Mouse (Mus musculus): Measurements from ENCODE around the gene Crebrf. TPM values are rescaled to one million over a fixed set of nuclear protein-coding genes. Genes with fewer than 3 reads are reported as not detected.

The Crebrf gene
- polyA plus RNA-seq, 1 experiment from 2014 or later, result 1.8 TPM

DNA sequence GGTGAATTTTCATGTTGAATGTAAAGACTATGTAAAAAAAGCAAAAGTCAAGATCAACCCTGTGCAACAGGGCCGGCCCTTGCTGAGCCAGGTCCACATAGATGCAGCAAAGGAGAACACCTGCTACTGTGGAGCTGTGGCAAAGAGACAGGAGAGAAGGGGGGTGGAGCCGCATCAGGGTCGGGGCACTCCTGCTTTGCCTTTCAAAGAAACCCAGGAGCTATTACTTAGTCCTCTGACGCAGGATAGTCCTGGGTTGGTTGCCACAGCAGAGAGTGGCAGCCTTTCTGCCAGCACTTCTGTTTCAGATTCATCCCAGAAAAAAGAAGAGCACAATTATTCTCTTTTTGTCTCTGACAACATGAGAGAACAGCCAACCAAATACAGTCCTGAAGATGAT, 27.1 kb downstream of the Crebrf start:
- 59% methylated on average over 4 of the region's 4 CpGs for WGBS
- no peaks in the 10 kb centered on the region for H3K9me3 ChIP-seq (ENCODE audit: control insufficient read depth, low read length)
- H3K9ac ChIP-seq (ENCODE audit: low read depth, low read length), result no peak overlapping the region
- no peaks in the 10 kb centered on the region for H3K27me3 ChIP-seq (replicated peaks; ENCODE audit: control insufficient read depth, insufficient read depth, low read length)
- DNase-seq (ENCODE audit: low spot score) (no peak), ATAC-seq (replicated peaks; ENCODE audit: low FRiP score) (no peak)
- H3K36me3 ChIP-seq (ENCODE audit: control insufficient read depth, insufficient read depth, low read length), result no peaks in the 10 kb centered on the region; the same call in 1 of the 2 replicates
- H3K27ac ChIP-seq (ENCODE audit: low read depth, low read length), result no peak overlapping the region
- no peaks in the 10 kb centered on the region for H3K4me1 ChIP-seq (replicated peaks; ENCODE audit: control insufficient read depth, insufficient read depth, low read length)
- no peak overlapping the region for H3K4me3 ChIP-seq (ENCODE audit: low read depth, low read length)
- no peak overlapping the region for H3K4me2 ChIP-seq

DNA sequence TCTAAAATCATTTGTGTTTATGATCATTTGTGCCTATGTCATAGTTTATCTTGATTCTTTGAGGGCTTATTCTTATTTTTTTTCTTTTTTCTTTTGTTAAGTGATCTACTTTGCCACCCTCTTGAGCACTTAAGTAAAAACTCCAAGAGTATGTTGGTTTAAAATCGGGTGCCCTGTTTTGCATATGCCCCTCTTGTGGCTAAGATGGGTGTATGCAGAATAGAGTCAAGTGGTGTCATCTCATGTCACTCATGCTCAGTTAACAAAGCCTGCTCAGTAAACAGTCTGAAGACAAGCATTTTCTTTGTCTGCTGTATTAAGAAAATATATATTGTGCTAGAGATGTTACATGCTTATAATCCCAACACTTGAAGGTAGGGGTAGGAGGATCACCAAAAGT, 27.8 kb downstream of the Crebrf start:
- H3K27me3 ChIP-seq (replicated peaks; ENCODE audit: control insufficient read depth, insufficient read depth, low read length), result no peaks in the 10 kb centered on the region
- no peak overlapping the region for H3K4me2 ChIP-seq
- no peaks in the 10 kb centered on the region for H3K4me1 ChIP-seq (replicated peaks; ENCODE audit: control insufficient read depth, insufficient read depth, low read length)
- WGBS, result 57% methylated on average over 1 of the region's 1 CpGs
- H3K36me3 ChIP-seq (ENCODE audit: control insufficient read depth, insufficient read depth, low read length), result no peaks in the 10 kb centered on the region; the same call in 1 of the 2 replicates
- ATAC-seq (replicated peaks; ENCODE audit: low FRiP score) (no peak), DNase-seq (ENCODE audit: low spot score) (no peak)
- H3K9me3 ChIP-seq (ENCODE audit: control insufficient read depth, low read length), result no peaks in the 10 kb centered on the region
- H3K9ac ChIP-seq (ENCODE audit: low read depth, low read length), result no peak overlapping the region
- H3K27ac ChIP-seq (ENCODE audit: low read depth, low read length), result no peak overlapping the region
- H3K4me3 ChIP-seq (ENCODE audit: low read depth, low read length), result no peak overlapping the region

DNA sequence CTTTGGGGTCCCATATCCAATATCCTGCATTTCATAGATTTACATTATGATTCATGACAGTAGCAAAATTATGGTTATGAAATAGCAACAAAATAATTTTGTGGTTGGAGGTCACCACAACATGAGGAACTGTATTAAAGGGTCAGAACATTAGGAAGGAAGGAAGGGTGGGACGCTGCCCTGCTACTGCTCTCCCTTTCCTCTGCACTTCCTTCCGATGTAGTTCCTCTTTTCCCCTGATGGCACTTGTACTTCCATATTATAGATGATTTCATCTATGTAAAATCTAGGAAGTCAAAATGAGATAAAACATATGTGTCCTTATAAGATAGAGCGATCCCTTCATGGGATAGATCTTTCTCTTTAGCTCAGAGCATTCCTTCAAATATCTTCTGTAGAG, 34.5 kb downstream of the Crebrf start:
- no peaks in the 10 kb centered on the region for H3K36me3 ChIP-seq (ENCODE audit: control insufficient read depth, insufficient read depth, low read length)
- no peak overlapping the region for H3K27ac ChIP-seq (ENCODE audit: low read depth, low read length)
- no peaks in the 10 kb centered on the region for H3K9me3 ChIP-seq (ENCODE audit: control insufficient read depth, low read length)
- H3K9ac ChIP-seq (ENCODE audit: low read depth, low read length), result no peak overlapping the region
- DNase-seq (ENCODE audit: low spot score) (no peak), ATAC-seq (replicated peaks; ENCODE audit: low FRiP score) (no peak)
- no peak overlapping the region for H3K4me2 ChIP-seq
- no peak overlapping the region for H3K4me3 ChIP-seq (ENCODE audit: low read depth, low read length)
- WGBS, result 63% methylated on average over 3 of the region's 3 CpGs
- H3K4me1 ChIP-seq (replicated peaks; ENCODE audit: control insufficient read depth, insufficient read depth, low read length), result no peaks in the 10 kb centered on the region
- H3K27me3 ChIP-seq (replicated peaks; ENCODE audit: control insufficient read depth, insufficient read depth, low read length), result no peaks in the 10 kb centered on the region

DNA sequence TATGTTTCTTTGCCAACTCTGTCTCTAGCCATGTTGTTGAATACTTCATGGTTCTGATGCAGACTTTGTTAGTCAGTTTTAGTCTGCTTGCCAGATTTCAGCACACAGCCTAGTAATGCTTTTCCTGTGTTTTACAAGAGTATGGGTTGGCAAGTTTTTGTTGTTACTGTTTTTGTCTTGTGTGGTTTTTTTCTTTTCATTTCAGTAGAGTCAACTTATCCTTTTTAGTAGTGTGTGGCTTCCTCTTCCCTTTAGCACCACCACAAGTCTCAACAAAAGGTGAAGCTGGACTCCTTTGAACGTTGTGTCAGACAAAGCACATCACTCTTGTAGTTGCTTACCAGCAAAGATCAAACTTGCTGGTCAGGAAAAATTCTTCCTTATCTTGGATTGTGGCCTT, 36.8 kb downstream of the Crebrf start:
- no peak for ATAC-seq (replicated peaks; ENCODE audit: low FRiP score)
- no peak for DNase-seq (ENCODE audit: low spot score)

DNA sequence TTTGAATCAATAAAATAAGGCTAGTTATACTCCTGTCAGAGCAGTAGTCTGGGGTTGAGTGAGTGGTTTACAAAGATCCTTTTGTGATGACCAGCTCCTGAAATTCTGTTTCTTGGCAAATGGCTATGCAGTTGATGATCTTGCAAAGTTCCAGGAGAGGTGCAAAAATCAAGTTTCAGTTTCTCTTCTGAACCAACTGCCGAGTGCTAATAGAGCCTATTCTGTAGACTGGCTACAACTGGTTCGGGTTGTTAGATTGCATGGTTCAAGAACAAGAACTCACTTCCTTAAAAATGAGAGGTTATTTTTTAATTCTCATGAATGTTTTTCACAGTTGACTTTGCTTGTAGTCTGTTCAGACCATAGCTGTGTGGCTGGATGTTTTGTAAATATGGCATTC, 38.0 kb downstream of the Crebrf start:
- Histone ChIP-seq H3K27me3 (replicated peaks; ENCODE audit: control insufficient read depth, insufficient read depth, low read length) (no peaks in the 10 kb centered on the region), H3K4me2 (no peak overlapping the region), H3K9me3 (ENCODE audit: control insufficient read depth, low read length) (no peaks in the 10 kb centered on the region), H3K27ac (ENCODE audit: low read depth, low read length) (no peak overlapping the region), H3K4me3 (ENCODE audit: low read depth, low read length) (no peak overlapping the region), H3K4me1 (replicated peaks; ENCODE audit: control insufficient read depth, insufficient read depth, low read length) (no peaks in the 10 kb centered on the region), H3K9ac (ENCODE audit: low read depth, low read length) (no peak overlapping the region), H3K36me3 (ENCODE audit: control insufficient read depth, insufficient read depth, low read length) (no peaks in the 10 kb centered on the region)
- ATAC-seq (replicated peaks; ENCODE audit: low FRiP score) (no peak), DNase-seq (ENCODE audit: low spot score) (no peak)
- WGBS, result 71% methylated on average over 2 of the region's 2 CpGs

More for the DNA sequence above, 36.8 kb downstream of the Crebrf start:
- H3K9ac ChIP-seq (ENCODE audit: low read depth, low read length), result no peak overlapping the region
- H3K4me3 ChIP-seq (ENCODE audit: low read depth, low read length), result no peak overlapping the region
- H3K4me1 ChIP-seq (replicated peaks; ENCODE audit: control insufficient read depth, insufficient read depth, low read length), result no peaks in the 10 kb centered on the region
- no peak overlapping the region for H3K4me2 ChIP-seq
- no peaks in the 10 kb centered on the region for H3K36me3 ChIP-seq (ENCODE audit: control insufficient read depth, insufficient read depth, low read length)
- H3K27me3 ChIP-seq (replicated peaks; ENCODE audit: control insufficient read depth, insufficient read depth, low read length), result no peaks in the 10 kb centered on the region
- no peaks in the 10 kb centered on the region for H3K9me3 ChIP-seq (ENCODE audit: control insufficient read depth, low read length)
- WGBS, result 45% methylated on average over 1 of the region's 1 CpGs
- no peak overlapping the region for H3K27ac ChIP-seq (ENCODE audit: low read depth, low read length)

DNA sequence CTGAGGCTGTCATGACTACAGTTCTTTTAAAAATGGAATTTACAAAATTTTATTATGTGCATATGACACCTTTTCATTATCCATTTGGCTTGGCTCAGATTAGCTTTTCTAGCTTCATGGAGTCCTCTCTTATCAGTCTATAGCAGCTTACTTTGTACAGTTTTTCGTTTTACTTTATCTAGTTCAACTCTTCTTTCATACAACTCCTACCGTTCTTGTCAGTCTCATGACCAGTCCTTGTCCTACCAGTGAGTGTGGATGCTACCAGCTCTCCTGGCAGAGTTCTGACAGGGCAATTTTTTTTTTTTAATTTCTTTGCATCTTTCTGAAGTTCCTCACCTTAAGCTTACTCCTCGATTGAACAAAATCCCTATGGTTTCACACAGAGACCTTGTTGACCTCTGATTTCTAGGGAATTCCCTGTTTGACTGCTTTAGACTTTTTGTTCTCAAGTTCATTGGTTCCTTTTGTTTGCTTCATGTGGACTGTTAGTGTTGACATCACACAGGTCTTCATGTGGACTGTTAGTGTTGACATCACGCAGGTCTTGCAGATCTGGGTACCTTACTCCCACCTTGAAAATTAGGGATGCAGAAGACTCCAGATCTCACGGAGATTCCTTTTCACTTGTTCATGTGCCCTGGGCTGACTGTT, 51.8 kb downstream of the Crebrf start:
- DNase-seq (ENCODE audit: low spot score) (no peak), ATAC-seq (replicated peaks; ENCODE audit: low FRiP score) (peak; percentile 97)
- Histone ChIP-seq H3K4me2 (peak overlapping the region; percentile 28; the same call in 1 of the 2 replicates), H3K9me3 (ENCODE audit: control insufficient read depth, low read length) (no peaks in the 10 kb centered on the region), H3K36me3 (ENCODE audit: control insufficient read depth, insufficient read depth, low read length) (no peaks in the 10 kb centered on the region), H3K27ac (ENCODE audit: low read depth, low read length) (peak overlapping the region; percentile 68), H3K9ac (ENCODE audit: low read depth, low read length) (no peak overlapping the region), H3K27me3 (replicated peaks; ENCODE audit: control insufficient read depth, insufficient read depth, low read length) (no peaks in the 10 kb centered on the region), H3K4me1 (replicated peaks; ENCODE audit: control insufficient read depth, insufficient read depth, low read length) (peaks cover 7% of the 10 kb centered on the region; the same call in 1 of the 2 replicates), H3K4me3 (ENCODE audit: low read depth, low read length) (no peak overlapping the region)
- 61% methylated on average over 5 of the region's 5 CpGs for WGBS

DNA sequence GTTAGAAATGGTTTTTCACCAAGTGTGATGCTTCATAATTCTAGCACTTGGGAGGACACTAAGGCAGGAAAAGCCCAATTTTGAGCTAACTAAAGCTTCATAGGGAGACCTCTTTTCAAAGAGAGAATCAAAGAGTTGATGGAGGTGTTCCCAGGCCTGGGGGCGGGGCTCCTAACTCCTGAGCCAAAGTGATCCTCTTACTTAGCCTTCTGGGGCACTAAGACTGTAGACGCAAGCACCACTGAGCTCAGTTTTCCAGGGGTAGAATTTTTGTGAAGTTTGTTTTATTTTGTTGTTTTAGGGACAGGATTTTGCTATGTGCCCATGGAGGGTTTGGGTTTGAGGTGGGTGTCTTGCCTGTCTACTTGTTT, 52.3 kb downstream of the Crebrf start:
- no peak overlapping the region for H3K4me3 ChIP-seq (ENCODE audit: low read depth, low read length)
- H3K9me3 ChIP-seq (ENCODE audit: control insufficient read depth, low read length), result no peaks in the 10 kb centered on the region
- WGBS, result 83% methylated on average over 2 of the region's 2 CpGs
- DNase-seq (ENCODE audit: low spot score), result no peak
- no peak for ATAC-seq (replicated peaks; ENCODE audit: low FRiP score)
- peak overlapping the region; percentile 28; the same call in 1 of the 2 replicates for H3K4me2 ChIP-seq
- H3K27me3 ChIP-seq (replicated peaks; ENCODE audit: control insufficient read depth, insufficient read depth, low read length), result no peaks in the 10 kb centered on the region
- peaks cover 7% of the 10 kb centered on the region; the same call in 1 of the 2 replicates for H3K4me1 ChIP-seq (replicated peaks; ENCODE audit: control insufficient read depth, insufficient read depth, low read length)
- no peak overlapping the region for H3K9ac ChIP-seq (ENCODE audit: low read depth, low read length)
- no peaks in the 10 kb centered on the region for H3K36me3 ChIP-seq (ENCODE audit: control insufficient read depth, insufficient read depth, low read length)
- peak overlapping the region; percentile 68 for H3K27ac ChIP-seq (ENCODE audit: low read depth, low read length)

DNA sequence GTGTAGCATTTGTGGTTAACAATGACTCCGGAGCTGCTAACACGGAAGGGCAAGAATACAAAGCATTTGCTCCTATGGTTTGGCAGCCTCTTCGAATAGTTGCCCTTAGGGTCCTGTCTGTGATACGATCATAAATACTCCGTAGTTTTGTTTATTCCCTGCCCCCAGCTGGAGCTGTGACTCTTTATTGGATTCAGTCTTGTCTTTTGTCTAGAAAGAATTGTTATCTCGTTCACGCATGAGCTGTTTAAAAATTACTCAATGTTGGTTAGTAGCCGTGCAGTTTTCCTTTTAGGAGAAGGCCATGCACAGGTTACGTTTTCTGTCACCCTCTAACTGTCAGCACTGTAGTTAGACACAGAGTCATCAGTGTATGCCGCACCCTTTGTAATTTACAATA, 60.8 kb downstream of the Crebrf start:
- no peaks in the 10 kb centered on the region; the same call in 1 of the 2 replicates for H3K4me1 ChIP-seq (replicated peaks; ENCODE audit: control insufficient read depth, insufficient read depth, low read length)
- DNase-seq (ENCODE audit: low spot score) (no peak), ATAC-seq (replicated peaks; ENCODE audit: low FRiP score) (no peak)
- H3K9ac ChIP-seq (ENCODE audit: low read depth, low read length), result peak overlapping the region; percentile 7; the same call in 1 of the 2 replicates
- H3K27me3 ChIP-seq (replicated peaks; ENCODE audit: control insufficient read depth, insufficient read depth, low read length), result no peaks in the 10 kb centered on the region; the same call in 1 of the 2 replicates
- no peaks in the 10 kb centered on the region for H3K36me3 ChIP-seq (ENCODE audit: control insufficient read depth, insufficient read depth, low read length)
- H3K27ac ChIP-seq (ENCODE audit: low read depth, low read length), result no peak overlapping the region
- H3K4me2 ChIP-seq, result no peak overlapping the region
- H3K9me3 ChIP-seq (ENCODE audit: control insufficient read depth, low read length), result no peaks in the 10 kb centered on the region
- no peak overlapping the region for H3K4me3 ChIP-seq (ENCODE audit: low read depth, low read length)
- 72% methylated on average over 10 of the region's 10 CpGs for WGBS

DNA sequence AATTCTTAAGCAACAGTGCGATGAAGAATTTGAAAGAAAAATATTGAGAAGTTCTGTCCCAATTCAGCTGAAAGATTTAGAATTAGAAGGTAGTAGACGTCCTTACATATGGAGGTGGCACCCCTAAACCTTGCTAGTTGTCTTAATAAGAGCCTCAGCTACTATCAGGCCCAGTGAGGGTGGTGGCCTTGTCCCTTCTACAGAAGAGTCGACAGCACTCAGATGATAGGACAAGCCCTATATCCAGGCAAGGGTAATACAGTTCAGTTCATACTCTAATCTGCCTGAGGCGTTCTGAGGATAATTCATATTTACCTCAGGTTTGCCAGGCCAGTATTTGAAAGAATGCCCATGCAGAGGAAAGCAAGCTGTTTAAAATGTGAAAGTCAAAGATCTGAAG, 62.6 kb downstream of the Crebrf start:
- no peak for ATAC-seq (replicated peaks; ENCODE audit: low FRiP score)
- Histone ChIP-seq H3K27ac (ENCODE audit: low read depth, low read length) (no peak overlapping the region), H3K4me1 (replicated peaks; ENCODE audit: control insufficient read depth, insufficient read depth, low read length) (peaks cover 7% of the 10 kb centered on the region; the same call in 1 of the 2 replicates), H3K27me3 (replicated peaks; ENCODE audit: control insufficient read depth, insufficient read depth, low read length) (no peaks in the 10 kb centered on the region; the same call in 1 of the 2 replicates), H3K4me2 (no peak overlapping the region), H3K9ac (ENCODE audit: low read depth, low read length) (no peak overlapping the region), H3K9me3 (ENCODE audit: control insufficient read depth, low read length) (no peaks in the 10 kb centered on the region), H3K4me3 (ENCODE audit: low read depth, low read length) (no peak overlapping the region), H3K36me3 (ENCODE audit: control insufficient read depth, insufficient read depth, low read length) (no peaks in the 10 kb centered on the region)
- DNase-seq (ENCODE audit: low spot score), result no peak
- WGBS, result 75% methylated on average over 4 of the region's 4 CpGs
